Mouse (Mus musculus) kidney, postnatal 10 days (tissue): ENCODE results near the gene B3galt5.
A peak's percentile ranks its signal among the peaks of the same experiment; 100 is the strongest.

Experiments
- DNase-seq: peaks from one replicate; pipeline ENCODE4 v3.0.0; 2021; ENCODE audit warnings: mixed read lengths

Gene B3galt5

GRCm38 (mm10) chr16:96348070-96348469 lies 112.5 kb downstream of the B3galt5 start:
- DNase-seq = no peak

- no peak for DNase-seq
Measured at GRCm38 (mm10) chr16:96348766-96349165, 113.2 kb downstream of the B3galt5 start.

- no peak for DNase-seq
Measured at GRCm38 (mm10) chr16:96351520-96351919, 115.9 kb downstream of the B3galt5 start.

GRCm38 (mm10) chr16:96353296-96353896 lies 117.8 kb downstream of the B3galt5 start:
- DNase-seq = no peak

GRCm38 (mm10) chr16:96353996-96354395 lies 118.4 kb downstream of the B3galt5 start:
- DNase-seq = peak; percentile 32

- DNase-seq = peak; percentile 82
Measured at GRCm38 (mm10) chr16:96357903-96358302, 122.3 kb downstream of the B3galt5 start.

- DNase-seq = peak; percentile 75
Measured at GRCm38 (mm10) chr16:96361305-96362124, 125.9 kb downstream of the B3galt5 start.

- peak; percentile 61 for DNase-seq
Measured at GRCm38 (mm10) chr16:96362873-96363272, 127.3 kb downstream of the B3galt5 start.

- DNase-seq = peak; percentile 65
Measured at GRCm38 (mm10) chr16:96363277-96363676, 127.7 kb downstream of the B3galt5 start.

GRCm38 (mm10) chr16:96364870-96365269 lies 129.3 kb downstream of the B3galt5 start:
- DNase-seq = no peak
